Mouse (Mus musculus): ENCODE data around the gene Arhgef33.

The Arhgef33 gene

GRCm38 (mm10) chr17:80445433-80445832 lies 138.2 kb downstream of the Arhgef33 start:
- DNase-seq (ENCODE audit: low read depth, low spot score): no peak

DNA sequence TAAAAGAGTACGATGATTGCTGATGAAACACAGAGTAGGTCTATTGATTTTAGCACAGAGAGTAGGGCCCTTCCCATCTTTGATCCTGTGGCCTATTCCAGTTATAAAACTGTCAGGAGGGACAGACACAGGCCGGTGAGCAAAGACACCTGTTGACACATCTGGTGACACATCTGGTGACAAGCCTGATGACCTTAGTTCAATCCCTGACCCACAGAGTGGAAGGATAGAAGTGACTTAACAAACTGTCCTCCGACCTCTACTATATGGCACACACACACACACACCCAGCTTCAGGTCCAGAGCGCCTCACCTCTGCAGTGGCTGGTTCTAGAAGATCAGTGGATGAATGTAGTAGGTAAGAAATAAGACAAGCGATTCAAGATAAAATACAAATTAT lies 139.3 kb downstream of the Arhgef33 start:
- DNase-seq (ENCODE audit: low read depth, low spot score): no peak

Data from brain, adult 2 months (tissue).